Mouse (Mus musculus) adrenal gland, postnatal 14 days (tissue): ENCODE data around the gene Slirp. TPM values are rescaled to one million over a fixed set of nuclear protein-coding genes. Genes with fewer than 3 reads are reported as not detected.

ENCODE experiments used
- DNase-seq: peaks from one replicate; pipeline ENCODE4 v3.0.0; 2021; ENCODE audit warnings: mixed read lengths
- long read RNA-seq, 2 experiments: library from polyadenylated mRNA; stranded (forward); transcript quantifications; one replicate each; pipeline ENCODE4 v2.0.0; 2021
- total RNA-seq: library from RNA; stranded (reverse); gene quantifications from 2 replicates; pipeline ENCODE4 v1.2.3, GENCODE M21; 2021

Gene Slirp
- 155 and 158 TPM in 2 replicates for total RNA-seq
- long read RNA-seq, experiment 1, transcript Slirp-204 (4 exons, 2,701 nt) = major isoform, 132 of 189 reads
- long read RNA-seq, experiment 1, partial matches to known transcripts = 50 of 189 reads
- long read RNA-seq, experiment 1, other reads (novel, unspliced or antisense) = 5 of 189 reads
- long read RNA-seq, experiment 2, transcript Slirp-204 (4 exons, 2,701 nt) = major isoform, 167 of 245 reads
- long read RNA-seq, experiment 2, partial matches to known transcripts = 66 of 245 reads
- long read RNA-seq, experiment 2, other reads (novel, unspliced or antisense) = 9 of 245 reads

GRCm38 (mm10) chr12:87443700-87444122, at the start of gene Slirp, which contains the start of gene Alkbh1:
Slirp (plus strand) TSS chr12:87443896.
Alkbh1 (minus strand) TSS chr12:87444017.
- peak; percentile 94 for DNase-seq

DNA sequence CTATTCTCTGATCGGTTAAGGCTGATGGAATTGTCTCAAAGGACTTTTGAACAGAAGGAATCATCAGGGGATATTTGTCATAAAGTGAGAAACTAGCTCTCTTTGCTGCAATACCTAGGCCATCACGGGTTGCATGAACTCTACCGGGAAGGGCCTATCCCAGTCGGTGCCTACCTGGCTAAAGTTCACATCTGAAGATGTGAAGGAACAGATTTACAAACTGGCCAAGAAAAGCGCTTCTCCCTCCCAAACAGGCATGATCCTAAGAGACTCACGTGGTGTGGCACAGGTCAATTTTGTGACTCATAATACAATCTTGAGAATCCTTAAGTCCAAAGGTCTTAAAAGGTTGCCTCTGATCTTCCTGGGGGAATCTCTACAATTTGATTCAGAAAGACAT, 49.4 kb upstream of the Slirp start:
- no peak for DNase-seq

GRCm38 (mm10) chr12:87397126-87397525, 46.6 kb upstream of the Slirp start:
- DNase-seq = no peak

DNA sequence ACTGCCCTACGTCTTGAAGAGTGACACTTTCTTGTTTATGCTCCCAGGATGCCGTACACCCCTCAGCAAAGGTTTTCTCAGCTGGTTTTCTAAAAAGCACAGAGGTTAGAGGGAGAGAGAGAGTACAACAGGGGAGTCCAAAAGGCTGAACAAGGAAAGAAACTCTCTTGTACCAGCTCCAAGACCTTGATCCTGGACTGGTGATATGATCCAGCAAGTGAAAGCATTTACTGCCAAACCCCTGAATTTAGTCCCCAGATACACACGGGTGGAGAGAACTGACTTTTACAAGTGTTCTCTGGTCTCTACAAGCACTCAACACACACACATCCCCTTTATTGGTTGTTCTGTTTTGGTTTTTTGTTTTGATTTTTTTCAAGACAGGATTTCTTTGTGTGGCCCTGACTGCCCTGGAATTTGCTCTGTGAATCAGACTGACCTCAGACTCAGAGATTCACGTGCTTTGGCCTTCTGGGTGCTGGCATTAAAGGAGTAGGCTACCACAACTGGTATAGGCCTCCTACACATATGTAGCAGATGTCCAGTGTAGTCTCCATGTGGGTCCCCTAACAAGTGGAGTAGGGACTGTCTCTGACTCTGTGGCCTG, 45.8 kb upstream of the Slirp start:
- DNase-seq = peak; percentile 65

DNA sequence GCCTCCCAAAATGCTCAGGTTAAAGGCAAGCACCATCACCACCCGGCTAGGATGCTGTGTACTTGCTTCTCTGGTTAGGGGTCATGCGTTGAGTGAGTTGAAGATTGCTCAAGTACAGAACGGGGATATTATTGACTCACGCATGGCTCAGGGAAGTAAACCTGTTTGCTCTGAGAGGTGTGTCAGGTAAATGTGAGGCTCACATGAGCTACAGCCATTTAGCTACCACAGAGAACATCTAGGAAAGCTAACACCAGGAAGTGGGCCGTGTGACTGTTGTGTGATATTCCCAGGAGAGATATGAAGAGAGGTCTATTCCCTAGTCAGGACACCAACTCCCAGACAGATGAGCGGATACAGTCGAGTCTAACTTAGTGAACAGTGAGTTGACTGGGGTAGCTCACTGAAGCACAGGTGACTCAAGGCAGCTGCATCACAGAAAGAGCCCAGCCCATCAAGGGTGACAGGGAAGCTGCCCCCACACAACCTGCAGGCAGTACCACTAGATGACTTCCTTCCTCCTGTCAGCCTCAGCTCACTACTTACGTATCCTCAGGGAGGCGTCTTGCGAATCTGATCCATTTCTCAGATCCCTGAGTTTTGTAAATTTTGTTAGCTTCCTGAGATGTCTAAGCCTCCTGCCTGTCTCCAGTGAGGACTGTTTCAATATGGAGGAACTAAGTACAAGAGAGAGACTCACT, 44.4 kb upstream of the Slirp start:
- DNase-seq = no peak

GRCm38 (mm10) chr12:87401883-87402282, 41.8 kb upstream of the Slirp start:
- DNase-seq = no peak

GRCm38 (mm10) chr12:87405165-87405564, 38.5 kb upstream of the Slirp start:
- no peak for DNase-seq

- DNase-seq = no peak
Observed at GRCm38 (mm10) chr12:87405721-87406120, 38.0 kb upstream of the Slirp start.

GRCm38 (mm10) chr12:87407869-87408605, 35.7 kb upstream of the Slirp start:
- peak; percentile 73 for DNase-seq

- DNase-seq = no peak
Observed at GRCm38 (mm10) chr12:87409123-87409522, 34.6 kb upstream of the Slirp start.

GRCm38 (mm10) chr12:87410999-87411398, 32.7 kb upstream of the Slirp start:
- DNase-seq = no peak

DNA sequence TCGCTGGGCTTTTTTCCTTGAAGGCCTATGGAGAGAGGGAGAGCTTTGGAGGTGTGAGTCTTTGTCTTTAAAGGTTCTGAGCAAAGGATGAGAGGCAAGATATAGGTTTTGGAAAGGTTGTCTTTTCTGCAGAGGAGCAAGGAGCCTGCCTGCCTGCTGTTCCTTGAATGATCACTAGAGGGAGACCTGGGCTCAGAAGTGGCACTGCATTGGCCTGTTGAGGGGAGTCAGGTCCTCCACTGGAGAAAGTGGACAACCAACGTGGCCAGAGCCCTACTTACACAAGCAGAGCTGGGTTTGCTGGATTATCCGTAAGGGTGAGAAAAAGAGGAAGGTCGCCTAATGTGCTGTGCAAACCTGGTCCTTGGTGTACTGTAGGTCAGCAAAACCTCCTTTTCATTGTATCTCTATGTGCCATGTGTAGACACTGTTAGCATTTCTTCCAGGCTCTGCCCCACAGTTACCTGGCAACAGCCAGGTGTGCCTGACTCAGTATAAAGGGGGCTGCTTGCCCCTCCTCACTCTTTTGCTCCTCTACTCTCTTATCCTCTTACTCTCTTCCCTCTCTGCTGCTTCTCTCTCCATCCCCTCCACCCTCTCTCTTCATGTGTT, 30.4 kb upstream of the Slirp start:
- peak; percentile 83 for DNase-seq

- no peak for DNase-seq
Observed at GRCm38 (mm10) chr12:87415358-87415757, 28.3 kb upstream of the Slirp start.

DNA sequence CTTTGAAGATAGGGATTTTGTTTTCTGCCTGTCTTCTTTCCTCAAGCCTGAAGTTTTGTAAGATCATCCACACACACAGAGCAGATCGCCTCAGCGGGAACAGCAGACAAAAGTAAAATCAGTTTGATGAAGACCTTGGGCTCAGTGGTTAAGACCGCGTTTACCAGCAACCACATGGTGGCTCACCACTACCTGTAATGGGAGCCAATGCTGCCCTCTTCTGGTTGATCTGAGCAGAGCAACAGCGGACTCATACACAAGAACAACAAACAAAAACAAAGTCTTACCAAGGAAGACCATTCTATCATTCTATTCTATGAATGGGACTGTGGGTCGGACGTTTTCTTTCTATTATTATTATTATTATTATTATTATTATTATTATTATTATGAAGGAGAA, 27.0 kb upstream of the Slirp start:
- peak; percentile 79 for DNase-seq

DNA sequence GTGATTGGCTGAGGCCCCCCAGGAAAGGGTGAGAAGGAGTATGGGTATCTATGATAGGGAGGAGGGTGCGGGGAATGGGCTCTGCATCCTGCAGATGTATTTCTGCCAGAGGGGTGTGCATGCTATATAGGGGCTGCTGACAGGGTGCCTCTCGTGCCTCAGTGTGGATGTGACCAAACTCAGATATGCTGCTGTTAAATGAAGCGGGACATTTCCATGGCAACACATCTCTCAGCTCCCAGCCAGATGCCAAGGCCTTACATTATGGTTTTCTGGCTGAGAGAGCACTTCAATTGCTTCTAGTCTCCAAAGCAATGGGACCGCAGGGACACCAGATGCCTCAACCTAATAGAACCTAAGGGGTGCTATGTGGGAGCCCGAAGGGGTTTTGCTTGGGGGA, 24.8 kb upstream of the Slirp start:
- no peak for DNase-seq

DNA sequence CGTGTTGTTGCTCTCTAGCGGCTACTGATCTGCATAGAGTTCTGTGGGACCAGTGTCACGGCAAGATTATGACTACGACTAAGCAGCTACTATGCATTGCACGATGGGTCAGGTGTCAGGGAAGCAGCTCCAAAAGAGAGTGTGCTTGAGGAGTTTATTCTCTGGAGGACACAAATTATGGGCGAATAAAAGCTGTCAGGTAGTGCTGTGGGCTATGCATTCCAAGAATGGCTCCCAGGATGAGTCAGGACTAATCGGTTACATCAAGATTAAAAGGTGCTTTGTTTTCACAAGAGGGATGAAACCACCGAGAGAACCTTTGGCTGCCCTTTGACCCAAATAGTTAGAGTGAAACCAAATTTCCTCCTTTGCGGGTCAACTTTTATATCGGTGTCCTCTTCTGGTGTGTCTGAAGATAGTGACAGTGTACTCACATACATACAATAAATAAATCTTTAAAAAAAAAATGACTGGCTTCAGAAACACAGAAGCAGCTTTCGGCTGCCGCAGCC, 23.7 kb upstream of the Slirp start:
- DNase-seq = no peak

DNA sequence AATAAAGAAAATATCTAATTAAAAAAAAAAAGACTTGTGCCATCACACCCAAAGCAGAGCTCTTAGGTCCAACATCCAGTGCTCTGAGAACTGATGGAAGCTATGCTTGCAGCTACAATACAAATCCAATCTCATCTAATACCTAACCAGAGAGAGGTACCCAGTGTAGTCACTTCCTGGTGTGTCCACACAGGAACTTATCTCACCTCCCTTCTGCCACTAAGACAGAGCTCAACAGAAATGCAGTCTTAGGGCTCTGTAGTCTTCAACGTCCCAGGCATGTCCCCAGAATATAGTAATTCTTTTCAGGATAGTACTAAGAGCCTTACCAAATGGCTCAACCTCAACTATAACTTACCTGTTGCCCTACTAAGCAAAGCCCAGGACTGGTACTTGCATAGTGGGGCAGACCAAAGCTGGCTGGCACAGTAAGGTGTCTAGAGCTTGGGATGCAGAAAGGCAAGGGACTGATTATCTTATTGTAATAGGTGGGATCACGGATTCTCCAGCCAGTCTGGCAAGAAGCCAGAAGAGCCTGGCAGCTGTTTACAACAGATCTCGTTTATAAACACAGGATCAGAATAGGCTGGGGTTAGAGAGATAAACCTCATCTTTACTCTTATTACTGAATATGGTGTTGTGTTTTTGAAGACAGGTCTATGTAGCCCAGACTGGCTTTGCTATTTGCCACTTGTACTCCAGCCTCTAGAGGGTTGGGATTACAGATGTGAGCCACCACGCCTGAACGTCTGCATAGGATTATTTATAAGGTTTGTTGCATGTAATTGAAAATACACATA, 21.8 kb upstream of the Slirp start:
- no peak for DNase-seq

GRCm38 (mm10) chr12:87423700-87424099, 20.0 kb upstream of the Slirp start:
- DNase-seq = no peak

- no peak for DNase-seq
Observed at GRCm38 (mm10) chr12:87424516-87424915, 19.2 kb upstream of the Slirp start.

DNA sequence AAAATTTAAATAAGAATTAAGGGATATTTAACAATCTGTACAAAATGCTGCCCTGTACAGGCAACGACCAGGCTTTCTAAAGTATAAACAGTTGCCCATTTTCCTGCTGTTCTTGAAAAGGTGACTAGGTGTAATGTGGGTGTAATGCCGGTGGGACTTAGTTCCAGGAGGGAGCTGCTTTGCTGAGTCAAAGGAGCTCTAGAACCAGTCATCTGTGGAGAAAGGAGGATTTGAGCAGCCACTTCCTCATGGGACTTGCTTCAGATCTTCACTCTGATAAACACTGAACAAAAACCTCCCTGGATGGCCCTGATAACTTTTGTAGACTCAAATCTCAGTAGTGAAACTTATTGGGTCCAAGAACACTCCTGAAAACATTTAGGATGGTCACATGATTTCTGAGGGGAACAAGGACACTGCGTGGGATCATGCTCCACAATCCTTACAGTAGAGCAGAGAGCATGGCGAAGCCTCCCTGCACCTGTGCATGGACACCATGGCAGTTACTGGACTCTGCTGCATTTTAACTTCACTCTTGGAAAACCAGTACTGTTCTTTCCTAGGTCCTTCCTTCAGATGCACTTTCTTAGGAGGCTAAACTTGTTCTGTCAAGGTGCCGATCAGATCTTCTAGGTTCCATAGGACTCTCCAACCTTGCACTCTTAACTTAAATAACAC, 17.2 kb upstream of the Slirp start:
- DNase-seq = no peak

DNA sequence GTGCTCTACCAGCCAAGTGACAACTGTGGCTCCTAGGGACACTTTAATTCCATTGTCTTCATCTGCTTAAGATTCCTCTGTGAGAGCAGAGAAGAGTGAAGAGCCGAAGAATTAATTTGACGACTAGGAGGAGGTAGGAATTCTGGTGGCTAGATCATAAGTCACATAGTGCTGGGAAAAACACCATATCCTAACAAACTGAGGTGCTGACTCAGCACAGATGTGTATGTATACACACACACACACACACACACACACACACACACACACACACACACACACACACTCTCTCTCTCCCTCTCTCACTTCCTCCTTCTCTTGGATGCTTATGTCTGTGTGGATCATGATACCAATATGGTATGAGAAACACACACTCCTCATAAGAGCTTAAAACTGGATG, 15.4 kb upstream of the Slirp start:
- DNase-seq = no peak
